Mouse (Mus musculus): ENCODE data around the gene Haus8. TPM values are rescaled to one million over a fixed set of nuclear protein-coding genes. Genes with fewer than 3 reads are reported as not detected.
"Not testable (repeated sequence)": the region's sequence is repeated elsewhere in the genome, so short reads cannot be mapped to it uniquely, and the experiment has no call there.

Haus8 gene
- polyA plus RNA-seq, 1 experiment from 2014 or later: 58.3 TPM

DNA sequence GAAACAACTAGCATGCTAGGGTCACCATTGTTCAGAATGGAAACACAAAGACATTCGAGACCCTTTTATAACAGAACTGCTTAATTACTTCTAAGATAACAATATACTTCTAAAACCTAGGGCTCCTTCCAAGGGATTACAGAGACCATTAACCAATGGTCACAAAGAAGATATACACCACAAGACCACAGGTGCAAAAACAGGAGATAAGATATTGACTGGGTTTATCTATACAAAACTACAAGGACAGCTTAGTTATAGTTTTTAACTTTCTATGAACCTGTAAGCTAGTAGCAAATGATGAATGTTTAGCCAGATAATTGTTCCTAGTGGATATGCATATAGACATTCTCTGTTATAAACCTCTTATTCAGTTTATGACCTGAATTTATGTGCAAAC, 30.1 kb upstream of the Haus8 start:
- Histone ChIP-seq H3K4me3 (no peak overlapping the region), H3K27me3 (no peaks in the 10 kb centered on the region), H3K9ac (no peak overlapping the region), H3K4me2 (replicated peaks) (no peak overlapping the region), H3K4me1 (no peaks in the 10 kb centered on the region), H3K27ac (no peak overlapping the region), H3K9me3 (peaks cover 12% of the 10 kb centered on the region; the same call in 1 of the 2 replicates), H3K36me3 (peaks cover 42% of the 10 kb centered on the region)
- no peak for ATAC-seq (ENCODE audit: low FRiP score, low read depth)
- 97% methylated on average over 1 of the region's 1 CpGs for WGBS

DNA sequence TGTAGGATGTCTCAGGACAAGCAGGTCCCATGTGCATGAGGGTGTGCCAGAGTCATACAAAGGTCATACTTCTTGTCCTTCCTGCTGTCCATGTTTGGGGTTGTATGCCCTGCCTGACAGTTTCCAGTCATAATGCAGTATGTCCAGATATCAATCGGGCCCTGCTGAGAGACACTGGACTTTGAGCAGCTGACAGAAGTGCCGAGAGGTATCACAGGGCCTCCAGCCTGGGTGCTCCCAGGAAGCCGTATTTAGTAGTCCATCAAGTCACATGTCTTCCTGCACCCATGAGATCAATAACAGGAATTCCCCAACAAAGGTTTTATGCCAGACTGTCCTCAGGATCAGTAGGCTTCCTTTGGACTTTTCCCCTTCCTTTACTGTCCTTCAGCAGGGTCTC, 27.0 kb upstream of the Haus8 start:
- Histone ChIP-seq H3K4me3 (no peak overlapping the region), H3K36me3 (peaks cover 70% of the 10 kb centered on the region), H3K9ac (no peak overlapping the region), H3K9me3 (peaks cover 12% of the 10 kb centered on the region; the same call in 1 of the 2 replicates), H3K27me3 (no peaks in the 10 kb centered on the region), H3K4me2 (replicated peaks) (no peak overlapping the region), H3K4me1 (no peaks in the 10 kb centered on the region), H3K27ac (no peak overlapping the region)
- WGBS: 94% methylated on average over 3 of the region's 3 CpGs
- no peak for ATAC-seq (ENCODE audit: low FRiP score, low read depth)

DNA sequence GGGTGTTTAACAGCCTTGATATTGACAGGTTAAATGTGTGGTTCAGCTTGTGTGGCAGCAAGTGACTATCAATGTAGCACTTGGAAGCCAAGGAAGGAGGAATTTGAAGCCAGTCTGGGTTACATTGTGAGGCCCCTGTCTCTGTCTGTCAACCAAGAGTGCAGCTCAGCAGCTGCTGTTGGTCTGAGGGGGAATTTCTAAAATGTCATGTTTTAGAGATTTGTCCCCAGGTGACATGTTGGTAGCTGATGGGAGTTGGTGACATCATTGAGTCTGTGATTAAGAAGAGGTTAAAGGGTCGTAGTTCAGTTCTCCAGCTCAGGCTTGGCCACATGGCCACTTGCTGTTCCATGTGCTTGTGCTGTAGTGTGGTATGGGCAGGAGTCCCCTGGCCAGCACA, 24.7 kb upstream of the Haus8 start:
- 75% methylated on average over 1 of the region's 1 CpGs for WGBS
- Histone ChIP-seq H3K36me3 (peaks cover 67% of the 10 kb centered on the region), H3K4me3 (no peak overlapping the region), H3K9me3 (peaks cover 6% of the 10 kb centered on the region; the same call in 1 of the 2 replicates), H3K27me3 (no peaks in the 10 kb centered on the region), H3K9ac (no peak overlapping the region), H3K4me1 (no peaks in the 10 kb centered on the region), H3K4me2 (replicated peaks) (no peak overlapping the region), H3K27ac (no peak overlapping the region)
- no peak for ATAC-seq (ENCODE audit: low FRiP score, low read depth)

DNA sequence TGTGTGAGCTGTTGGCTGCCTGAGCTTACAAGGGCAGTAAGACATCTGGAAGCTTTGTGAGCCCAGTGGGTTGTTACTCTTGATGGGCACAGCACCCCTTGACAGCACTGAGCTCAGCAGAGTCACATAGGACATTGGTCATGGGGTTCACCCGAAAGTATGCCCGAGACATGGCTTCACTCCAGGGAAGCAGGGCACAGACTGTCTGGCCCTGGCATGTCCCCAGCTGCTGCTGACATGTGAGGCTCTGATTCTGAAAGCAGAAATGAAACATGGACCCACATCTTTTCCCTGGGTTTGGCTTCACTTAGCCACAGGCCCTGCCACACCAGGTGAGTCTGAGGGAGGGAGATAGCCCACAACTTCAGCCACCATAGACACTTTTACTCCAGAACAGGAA, 24.1 kb upstream of the Haus8 start:
- 0 out of 2 replicates have a peak, but pooled peaks cover under 1% of the 10 kb centered on the region for H3K9me3 ChIP-seq
- H3K27ac ChIP-seq: no peak overlapping the region
- H3K27me3 ChIP-seq: no peaks in the 10 kb centered on the region
- peaks cover 64% of the 10 kb centered on the region for H3K36me3 ChIP-seq
- ATAC-seq (ENCODE audit: low FRiP score, low read depth): no peak
- no peak overlapping the region for H3K4me3 ChIP-seq
- no peak overlapping the region for H3K4me2 ChIP-seq (replicated peaks)
- no peak overlapping the region for H3K9ac ChIP-seq
- WGBS: 88% methylated on average over 2 of the region's 2 CpGs
- no peaks in the 10 kb centered on the region for H3K4me1 ChIP-seq

DNA sequence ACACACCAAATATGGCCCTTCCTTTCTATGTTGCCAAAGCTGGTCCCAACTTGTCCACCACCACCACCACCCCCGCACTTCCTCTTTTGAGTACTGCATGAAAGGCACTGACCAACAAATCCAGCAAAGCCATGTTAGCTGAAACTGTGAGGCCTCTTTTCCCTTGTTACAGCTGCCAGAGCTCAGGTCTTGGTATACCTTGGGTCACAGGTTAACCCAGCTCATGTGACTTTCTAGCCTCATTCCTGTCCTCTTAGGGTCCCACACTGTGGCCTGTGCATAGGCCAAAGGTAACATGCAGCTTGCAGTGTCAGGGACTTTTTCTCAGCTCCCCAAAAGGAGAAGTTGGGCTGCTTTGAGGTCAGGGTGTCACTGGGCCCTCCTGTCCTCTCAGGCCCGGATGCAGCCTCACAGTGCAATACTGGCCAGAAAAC, 23.5 kb upstream of the Haus8 start:
- Histone ChIP-seq H3K4me1 (no peaks in the 10 kb centered on the region), H3K4me2 (replicated peaks) (no peak overlapping the region), H3K27me3 (no peaks in the 10 kb centered on the region), H3K4me3 (no peak overlapping the region), H3K9ac (no peak overlapping the region), H3K9me3 (no peaks in the 10 kb centered on the region), H3K27ac (no peak overlapping the region), H3K36me3 (peaks cover 67% of the 10 kb centered on the region)
- no peak for ATAC-seq (ENCODE audit: low FRiP score, low read depth)
- 90% methylated on average over 2 of the region's 2 CpGs for WGBS

DNA sequence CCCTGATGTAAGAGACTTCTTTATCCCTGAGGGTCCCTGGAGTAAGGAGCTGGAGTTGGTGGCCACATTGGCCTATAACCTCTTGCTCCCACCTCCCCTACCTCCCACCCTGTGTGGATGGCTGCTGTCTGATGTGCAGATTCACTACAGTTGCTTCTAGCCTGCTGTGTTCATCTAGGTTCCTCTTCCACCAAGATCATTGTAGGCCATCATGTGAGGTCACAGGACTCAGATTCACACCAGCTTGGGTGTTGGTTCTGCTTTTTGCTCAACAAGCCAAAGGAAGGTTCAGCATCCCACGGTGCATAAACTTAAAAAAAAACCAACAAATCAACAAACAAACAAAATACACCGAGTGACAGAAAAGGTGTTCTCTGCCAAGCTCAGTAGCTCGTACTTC, 21.2 kb upstream of the Haus8 start:
- H3K27ac ChIP-seq; H3K27me3 ChIP-seq; H3K4me2 ChIP-seq (replicated peaks); H3K4me1 ChIP-seq; ATAC-seq (ENCODE audit: low FRiP score, low read depth); H3K9ac ChIP-seq; H3K4me3 ChIP-seq; H3K9me3 ChIP-seq: not testable (repeated sequence)
- 98% methylated on average over 3 of the region's 3 CpGs for WGBS
- H3K36me3 ChIP-seq: peaks cover 80% of the 10 kb centered on the region

DNA sequence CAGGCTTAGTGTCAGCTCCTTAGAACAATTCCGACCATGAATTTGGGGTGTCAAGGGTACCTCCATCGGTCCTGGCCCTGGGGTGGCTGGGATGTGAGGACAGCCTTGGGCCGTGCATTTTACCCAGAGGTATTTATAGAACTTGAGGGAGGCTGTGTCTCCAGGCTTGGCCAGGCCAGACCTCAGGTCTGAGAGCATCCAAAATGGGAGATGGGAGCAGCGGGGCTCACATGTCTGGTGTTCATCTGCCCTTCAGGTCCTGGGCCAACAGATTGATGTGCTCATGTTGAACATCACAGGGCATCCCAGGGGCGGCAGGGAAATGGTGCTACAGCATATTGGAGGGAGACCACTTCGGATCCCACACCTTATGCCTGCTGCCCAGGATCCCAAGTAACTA, 18.6 kb upstream of the Haus8 start:
- ATAC-seq (ENCODE audit: low FRiP score, low read depth): no peak
- Histone ChIP-seq H3K27ac (no peak overlapping the region), H3K9ac (no peak overlapping the region), H3K27me3 (no peaks in the 10 kb centered on the region), H3K4me1 (no peaks in the 10 kb centered on the region), H3K4me2 (replicated peaks) (no peak overlapping the region), H3K36me3 (peaks cover 64% of the 10 kb centered on the region), H3K4me3 (no peak overlapping the region), H3K9me3 (no peaks in the 10 kb centered on the region)
- whole genome bisulfite sequencing: 95% methylated on average over 6 of the region's 6 CpGs

DNA sequence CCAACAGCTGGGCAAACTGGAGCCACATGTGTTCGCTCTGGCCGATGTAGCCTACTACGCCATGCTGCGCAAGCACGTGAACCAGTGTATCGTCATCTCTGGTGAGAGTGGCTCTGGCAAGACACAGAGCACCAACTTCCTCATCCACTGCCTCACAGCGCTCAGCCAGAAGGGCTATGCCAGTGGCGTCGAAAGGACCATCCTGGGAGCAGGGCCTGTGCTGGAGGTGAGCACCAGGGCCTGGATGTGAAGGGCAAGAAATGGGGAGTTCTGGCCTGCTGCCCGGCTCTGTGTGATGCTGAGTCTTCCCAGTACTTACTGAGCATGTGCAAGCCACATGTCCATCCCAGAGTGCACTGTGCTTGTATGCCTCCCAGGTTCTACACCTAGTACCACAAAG, 18.2 kb upstream of the Haus8 start:
- Histone ChIP-seq H3K36me3 (peaks cover 59% of the 10 kb centered on the region), H3K4me2 (replicated peaks) (no peak overlapping the region), H3K27me3 (no peaks in the 10 kb centered on the region), H3K4me3 (no peak overlapping the region), H3K9ac (no peak overlapping the region), H3K9me3 (no peaks in the 10 kb centered on the region), H3K27ac (no peak overlapping the region), H3K4me1 (no peaks in the 10 kb centered on the region)
- ATAC-seq (ENCODE audit: low FRiP score, low read depth): no peak
- 97% methylated on average over 10 of the region's 10 CpGs for WGBS

DNA sequence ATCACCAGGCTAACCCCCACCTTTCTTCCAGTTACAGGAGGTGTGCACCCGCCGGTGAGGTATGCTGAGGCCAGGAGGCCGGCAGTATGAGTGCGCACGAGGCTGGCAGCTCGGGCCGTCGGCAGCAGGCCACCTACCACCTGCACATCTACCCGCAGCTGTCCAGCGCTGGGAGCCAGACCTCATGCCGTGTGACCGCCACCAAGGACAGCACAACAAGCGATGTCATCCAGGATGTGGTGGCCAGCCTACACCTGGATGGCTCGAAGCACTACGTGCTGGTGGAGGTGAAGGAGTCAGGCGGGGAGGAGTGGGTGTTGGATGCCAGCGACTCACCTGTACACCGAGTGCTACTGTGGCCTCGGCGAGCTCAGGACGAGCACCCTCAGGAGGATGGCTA, 17.5 kb upstream of the Haus8 start:
- H3K27me3 ChIP-seq: no peaks in the 10 kb centered on the region
- no peak overlapping the region for H3K27ac ChIP-seq
- H3K9me3 ChIP-seq: no peaks in the 10 kb centered on the region
- peaks cover 54% of the 10 kb centered on the region for H3K36me3 ChIP-seq
- ATAC-seq (ENCODE audit: low FRiP score, low read depth): no peak
- no peak overlapping the region for H3K4me3 ChIP-seq
- no peak overlapping the region for H3K4me2 ChIP-seq (replicated peaks)
- 92% methylated on average over 21 of the region's 21 CpGs for WGBS
- no peaks in the 10 kb centered on the region for H3K4me1 ChIP-seq
- no peak overlapping the region for H3K9ac ChIP-seq

DNA sequence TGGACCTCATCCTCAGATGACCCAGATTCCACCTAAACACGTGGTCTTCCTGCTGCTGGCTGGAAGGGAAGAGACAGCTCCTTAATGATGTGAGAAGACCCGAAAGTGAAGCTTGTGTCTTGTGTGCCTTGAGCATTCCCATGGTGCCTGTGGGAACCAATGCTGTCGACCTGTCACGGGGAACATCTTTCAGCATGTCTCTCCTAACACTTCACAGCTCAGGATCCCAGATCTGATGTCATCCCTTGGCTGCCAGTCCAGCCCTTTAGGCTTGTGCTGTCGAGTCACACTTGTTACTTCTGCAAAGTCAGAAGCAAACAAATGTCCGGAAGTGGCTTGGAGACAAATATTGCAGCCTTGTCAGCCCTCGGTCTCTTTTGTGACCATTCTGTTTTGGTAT, 16.4 kb upstream of the Haus8 start:
- Histone ChIP-seq H3K4me2 (replicated peaks) (no peak overlapping the region), H3K36me3 (peaks cover 44% of the 10 kb centered on the region), H3K9me3 (no peaks in the 10 kb centered on the region), H3K9ac (no peak overlapping the region), H3K27ac (no peak overlapping the region), H3K27me3 (no peaks in the 10 kb centered on the region), H3K4me3 (no peak overlapping the region), H3K4me1 (peaks cover 3% of the 10 kb centered on the region; the same call in 1 of the 2 replicates)
- 87% methylated on average over 7 of the region's 7 CpGs for WGBS
- no peak for ATAC-seq (ENCODE audit: low FRiP score, low read depth)

DNA sequence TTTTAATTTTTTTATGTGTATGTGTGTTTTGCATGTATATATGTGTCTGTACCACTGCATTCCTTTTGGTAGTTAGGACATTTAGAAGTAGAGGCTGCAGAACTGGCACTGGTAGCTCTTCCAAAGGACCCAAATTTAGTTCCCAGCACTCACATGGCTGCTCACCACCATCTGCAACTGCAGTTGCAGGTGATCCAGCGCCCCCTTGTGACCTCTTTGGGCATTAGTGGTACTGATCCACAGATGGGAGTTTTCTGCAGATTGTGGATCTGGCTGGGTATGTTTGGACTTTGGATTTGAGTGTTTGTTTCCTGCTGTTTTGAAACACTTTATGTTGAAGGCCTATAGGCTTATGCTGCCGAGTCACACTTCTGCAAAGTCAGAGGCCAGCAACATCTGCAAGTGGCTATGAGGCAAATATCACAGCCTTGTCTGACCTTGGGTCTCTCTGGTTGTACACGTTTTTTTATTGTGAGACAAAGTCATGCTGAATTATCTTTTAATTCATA, 15.8 kb upstream of the Haus8 start:
- Histone ChIP-seq H3K27ac (no peak overlapping the region), H3K4me1 (peaks cover 3% of the 10 kb centered on the region; the same call in 1 of the 2 replicates), H3K27me3 (no peaks in the 10 kb centered on the region), H3K9me3 (no peaks in the 10 kb centered on the region), H3K4me3 (no peak overlapping the region), H3K4me2 (replicated peaks) (no peak overlapping the region), H3K9ac (no peak overlapping the region), H3K36me3 (peaks cover 42% of the 10 kb centered on the region)
- no peak for ATAC-seq (ENCODE audit: low FRiP score, low read depth)
- 56% methylated on average over 3 of the region's 3 CpGs for WGBS

DNA sequence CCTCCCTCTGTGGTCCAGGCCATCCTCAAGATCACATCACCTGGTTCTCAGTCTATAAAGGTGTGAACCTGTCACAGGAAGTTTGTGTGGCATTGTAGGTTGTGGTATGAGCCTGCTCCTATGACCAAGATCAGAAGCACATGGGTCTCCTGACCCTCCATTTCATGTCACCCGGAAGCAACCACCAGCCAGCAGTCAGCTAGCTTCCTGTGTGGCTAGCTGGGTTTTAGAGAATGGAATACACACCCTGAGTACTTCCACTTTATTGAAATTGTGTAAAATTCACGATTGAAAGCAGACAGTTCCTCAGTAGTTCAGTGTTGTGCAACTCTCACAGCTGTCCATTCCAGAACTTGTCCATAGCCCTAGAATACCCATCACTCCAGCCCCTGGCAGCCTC, 13.5 kb upstream of the Haus8 start:
- WGBS: 83% methylated on average over 2 of the region's 2 CpGs
- H3K27ac ChIP-seq; H3K9me3 ChIP-seq; H3K4me3 ChIP-seq; ATAC-seq (ENCODE audit: low FRiP score, low read depth); H3K4me2 ChIP-seq (replicated peaks); H3K9ac ChIP-seq; H3K27me3 ChIP-seq: not testable (repeated sequence)
- Histone ChIP-seq H3K36me3 (peaks cover 27% of the 10 kb centered on the region), H3K4me1 (peaks cover 21% of the 10 kb centered on the region)

DNA sequence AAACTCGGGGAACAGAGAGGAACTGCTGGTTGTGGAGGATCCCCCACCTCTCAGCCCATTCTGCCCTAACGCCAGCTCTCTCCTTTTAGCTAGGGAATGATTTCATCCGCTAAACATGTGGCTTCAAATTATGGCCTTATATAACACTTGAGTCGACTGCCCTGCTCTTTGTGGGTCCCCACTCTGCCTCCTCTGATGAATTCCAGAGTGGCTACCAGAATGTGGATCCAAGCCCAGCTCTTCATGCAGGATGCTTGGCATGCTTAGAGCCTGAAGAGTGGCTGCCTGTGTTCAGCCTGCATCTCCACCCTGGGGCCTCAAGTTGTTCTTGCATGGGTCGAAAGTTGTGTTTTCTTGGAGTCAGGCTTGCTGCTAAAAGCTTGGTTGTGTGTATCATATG, 9.9 kb upstream of the Haus8 start:
- Histone ChIP-seq H3K36me3 (peaks cover 5% of the 10 kb centered on the region; the same call in 1 of the 2 replicates), H3K9ac (no peak overlapping the region), H3K4me1 (peaks cover 23% of the 10 kb centered on the region), H3K4me3 (no peak overlapping the region), H3K27me3 (no peaks in the 10 kb centered on the region), H3K9me3 (no peaks in the 10 kb centered on the region), H3K27ac (no peak overlapping the region), H3K4me2 (replicated peaks) (no peak overlapping the region)
- WGBS: 50% methylated on average over 5 of the region's 5 CpGs
- peak; percentile 45; the same call in 1 of the 2 replicates for ATAC-seq (ENCODE audit: low FRiP score, low read depth)
